Mouse (Mus musculus) bone marrow macrophage, adult 2 months (primary cell): ENCODE measurements around the gene Ikzf5. TPM values are rescaled to one million over a fixed set of nuclear protein-coding genes. Genes with fewer than 3 reads are reported as not detected.
"Not testable (repeated sequence)": the region's sequence is repeated elsewhere in the genome, so short reads cannot be mapped to it uniquely, and the experiment has no call there.

Experiments used
- H3K27ac ChIP-seq: 2 replicates; pipeline ENCODE4 v1.5.1; 2012; ENCODE audit warnings: low read depth, low read length; ENCODE audit not compliant: insufficient read depth
- H3K4me1 ChIP-seq: 2 replicates; pipeline ENCODE4 v1.6.1; 2012; ENCODE audit warnings: low read length; ENCODE audit not compliant: control insufficient read depth, insufficient read depth
- H3K4me3 ChIP-seq: 2 replicates; pipeline ENCODE4 v1.5.1; 2012; ENCODE audit warnings: mild to moderate bottlenecking, low read length, moderate library complexity; ENCODE audit not compliant: insufficient read depth
- CTCF ChIP-seq: IDR thresholded peaks from 2 replicates; pipeline ENCODE4 v1.5.1; 2012; ENCODE audit warnings: low read depth, mild to moderate bottlenecking, low read length, moderate library complexity
- POLR2A ChIP-seq: IDR thresholded peaks from 2 replicates; pipeline ENCODE4 v1.6.1; 2012; ENCODE audit warnings: mild to moderate bottlenecking, low read depth, low read length, borderline replicate concordance
- polyA plus RNA-seq: library from polyadenylated mRNA; stranded (reverse); fragments of >200 nt; gene quantifications from 2 replicates; pipeline ENCODE4 v1.2.4, GENCODE M21; 2012; ENCODE audit not compliant: missing spikeins, insufficient read depth, insufficient read length

Ikzf5 gene
- 17.3 and 20.7 TPM in 2 replicates for polyA plus RNA-seq

DNA sequence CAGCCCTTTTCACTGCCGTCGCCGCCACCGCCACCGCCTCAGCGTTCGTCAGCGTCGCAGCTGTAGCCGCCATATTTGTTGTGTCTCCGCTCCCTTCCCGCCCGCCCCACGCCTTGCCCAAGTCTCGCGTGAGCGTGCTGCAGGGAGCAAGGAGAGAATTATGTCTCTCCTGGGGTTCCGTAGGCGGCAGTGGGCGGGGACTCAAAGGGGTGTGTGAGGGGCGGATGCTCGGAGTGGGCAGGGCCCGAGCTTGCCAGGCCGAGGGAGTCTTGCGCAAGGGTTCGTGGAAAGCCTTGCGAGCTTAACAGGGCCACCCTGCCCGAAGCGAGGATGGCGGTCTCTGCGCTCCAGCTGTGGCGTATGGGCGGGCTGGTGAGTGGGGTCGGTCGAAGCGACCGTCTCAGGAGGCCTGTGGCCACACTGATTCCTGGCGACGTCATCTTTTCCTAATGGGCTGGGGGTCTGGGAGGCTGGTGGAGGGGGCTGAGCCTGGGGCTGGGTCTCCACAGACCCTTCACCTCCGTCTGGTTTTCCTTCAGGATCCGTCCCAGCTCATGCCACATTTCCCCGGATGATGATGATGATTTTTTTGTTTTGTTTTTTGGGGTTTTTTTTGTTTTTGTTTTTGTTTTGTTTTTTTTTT, at the start of gene Ikzf5, which contains the start of gene Acadsb:
Ikzf5 (minus strand) TSS at position 106 of the 643 bp plus-strand sequence.
Acadsb (plus strand) TSS at position 186 of the 643 bp plus-strand sequence.
- H3K27ac ChIP-seq, result peak within 1 kb of the TSS; percentile 7
- H3K4me3 ChIP-seq, result peak within 1 kb of the TSS; percentile 97
- TF ChIP-seq CTCF (no peak), POLR2A (no peak)
- H3K4me1 ChIP-seq, result peaks cover 6% of the 10 kb centered on the region

DNA sequence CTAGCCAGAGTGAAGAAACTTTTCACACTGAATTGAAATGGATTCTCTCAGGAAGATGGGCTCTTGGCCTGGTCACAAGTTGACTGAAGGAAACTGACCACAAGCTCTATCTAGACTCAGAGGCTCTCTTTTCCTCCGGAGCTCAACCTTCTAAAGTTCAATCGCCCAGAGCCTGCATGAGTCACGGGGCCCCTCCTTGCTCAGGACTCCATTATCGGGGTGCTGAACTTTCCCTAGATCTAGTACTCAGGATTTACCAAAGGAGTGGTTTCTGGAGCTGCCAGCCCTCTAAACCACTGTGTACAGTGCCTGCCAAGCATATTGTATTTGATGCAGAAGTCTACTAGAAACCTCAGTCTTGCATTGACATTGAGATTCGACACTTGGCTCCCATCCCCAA, 46.4 kb upstream of the Ikzf5 start:
- Histone ChIP-seq H3K27ac (no peak overlapping the region), H3K4me1 (no peaks in the 10 kb centered on the region), H3K4me3 (no peak overlapping the region)
- TF ChIP-seq POLR2A, result no peak
- TF ChIP-seq CTCF, result no peak

DNA sequence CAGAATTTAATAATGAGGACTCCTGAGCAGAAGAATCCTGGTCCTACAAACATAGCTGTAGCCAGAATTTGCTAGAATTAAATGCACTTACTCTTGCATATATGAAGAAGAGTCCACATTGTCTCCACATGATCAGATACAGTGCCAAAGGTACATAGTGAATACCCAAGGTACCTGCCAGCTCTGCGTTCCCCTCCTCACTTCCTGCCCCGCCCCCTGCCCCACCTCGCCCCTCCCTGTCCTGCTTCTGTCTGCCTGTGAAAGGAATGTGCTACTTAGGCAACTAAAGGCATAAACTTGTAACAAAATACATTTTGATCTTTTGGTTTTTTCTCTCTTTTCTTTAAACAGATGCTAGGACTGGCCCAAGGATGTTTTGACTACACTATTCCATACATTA, 26.7 kb upstream of the Ikzf5 start:
- TF ChIP-seq POLR2A (no peak), CTCF (no peak)
- Histone ChIP-seq H3K27ac (no peak overlapping the region), H3K4me1 (no peaks in the 10 kb centered on the region), H3K4me3 (no peak overlapping the region)

DNA sequence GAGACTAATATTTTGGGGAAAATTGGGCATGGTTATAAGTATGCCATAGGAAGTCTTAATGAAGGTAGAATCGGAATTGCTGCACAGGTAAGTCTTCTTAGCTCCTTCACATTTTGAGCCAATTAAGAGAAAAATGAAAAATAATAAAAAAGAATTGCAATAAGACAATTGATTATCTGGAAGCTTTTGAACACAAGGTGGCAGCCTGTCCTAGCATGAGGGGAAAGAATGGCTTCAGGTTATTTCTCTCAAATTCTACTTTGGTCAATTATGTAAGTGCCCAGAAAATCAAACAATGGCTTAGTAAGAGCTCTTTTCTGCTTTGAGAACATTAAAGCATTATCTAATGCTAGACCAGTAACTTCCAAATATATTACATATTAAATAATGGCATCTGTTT, 24.0 kb upstream of the Ikzf5 start:
- Histone ChIP-seq H3K4me1 (no peaks in the 10 kb centered on the region), H3K27ac (no peak overlapping the region), H3K4me3 (no peak overlapping the region)
- TF ChIP-seq POLR2A (no peak), CTCF (no peak)

DNA sequence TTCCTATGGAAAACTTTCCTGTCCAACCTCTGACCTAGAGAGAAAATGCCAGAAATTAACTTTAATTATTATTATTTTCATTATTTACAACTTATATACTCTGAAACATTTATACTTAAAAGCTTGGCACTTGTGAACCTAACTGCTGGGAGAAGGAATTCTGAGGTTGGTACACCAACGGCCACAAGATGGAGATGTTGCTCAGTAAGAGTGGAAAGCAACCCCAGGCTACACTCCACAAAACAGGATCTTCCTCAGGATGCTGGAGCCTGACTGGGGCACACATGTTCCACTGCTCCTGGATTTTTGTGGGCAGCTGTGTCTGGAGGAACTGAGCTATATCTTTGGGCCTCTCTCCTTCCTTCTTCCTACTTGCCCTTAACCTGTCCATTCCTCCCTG, 21.9 kb upstream of the Ikzf5 start:
- no peaks in the 10 kb centered on the region for H3K4me1 ChIP-seq

DNA sequence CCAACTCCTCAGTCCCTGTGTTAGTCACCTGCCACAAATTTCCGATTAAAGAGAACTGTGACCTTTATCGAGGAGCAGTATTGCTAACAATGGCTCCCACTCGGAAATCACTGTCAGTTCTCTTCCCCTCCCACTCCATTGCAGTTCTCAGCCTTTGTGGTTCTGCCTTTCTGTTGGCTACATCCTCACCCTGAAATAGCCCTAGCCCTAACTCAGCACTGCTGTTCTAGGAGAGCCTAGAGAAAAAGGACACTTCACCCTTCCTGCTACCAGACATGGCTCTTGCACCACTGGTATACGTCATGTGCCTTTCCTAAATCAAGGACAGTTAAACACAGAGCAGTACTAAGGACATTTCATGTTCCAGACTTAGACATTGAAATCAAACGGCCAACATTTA, 17.0 kb upstream of the Ikzf5 start:
- no peak for TF ChIP-seq POLR2A
- no peak for TF ChIP-seq CTCF
- Histone ChIP-seq H3K27ac (no peak overlapping the region), H3K4me3 (no peak overlapping the region), H3K4me1 (no peaks in the 10 kb centered on the region)

More for the DNA sequence above, 21.9 kb upstream of the Ikzf5 start:
- no peak overlapping the region for H3K27ac ChIP-seq
- H3K4me3 ChIP-seq, result no peak overlapping the region
- TF ChIP-seq POLR2A (no peak), CTCF (no peak)

DNA sequence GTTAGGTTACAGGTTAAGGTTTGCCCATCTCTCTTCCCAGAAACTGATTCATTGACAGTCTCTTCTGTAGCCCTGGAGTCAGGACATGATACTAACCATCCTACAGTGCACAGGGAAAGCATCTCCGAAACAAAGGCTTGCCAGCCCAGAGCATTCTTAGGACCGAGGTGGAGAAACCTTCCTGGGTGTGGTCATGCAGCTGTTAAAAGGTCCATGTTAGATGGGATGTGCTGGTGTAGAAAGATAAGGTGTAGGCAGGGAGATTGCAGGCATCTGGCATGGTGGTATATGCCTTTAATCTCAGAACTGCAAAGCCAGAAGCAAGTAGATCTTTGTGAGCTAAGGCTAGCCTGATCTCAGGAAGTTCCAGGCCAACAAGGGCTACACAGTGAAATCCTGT, 14.6 kb upstream of the Ikzf5 start:
- Histone ChIP-seq H3K4me1 (no peaks in the 10 kb centered on the region; the same call in 1 of the 2 replicates), H3K27ac (no peak overlapping the region), H3K4me3 (no peak overlapping the region)
- TF ChIP-seq POLR2A (no peak), CTCF (no peak)

DNA sequence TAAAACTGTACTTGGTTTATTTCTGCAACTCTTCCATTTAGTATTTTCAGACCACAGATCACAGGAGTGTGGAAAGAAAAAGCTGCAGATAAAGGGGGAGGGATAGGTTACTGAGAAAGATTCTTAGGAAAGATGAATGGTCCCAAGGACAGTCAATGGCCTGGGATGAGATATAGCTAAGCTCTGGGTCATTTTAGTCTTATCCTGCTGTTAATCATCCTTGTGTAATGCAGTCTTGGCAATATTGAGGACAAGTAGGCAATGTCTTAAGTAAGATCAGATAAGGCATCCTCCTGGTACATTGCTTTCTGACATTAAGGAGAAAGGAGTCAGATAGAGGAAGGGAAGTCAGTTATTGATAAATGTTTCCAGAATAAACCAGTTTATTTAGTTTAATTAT, 7.3 kb upstream of the Ikzf5 start:
- Histone ChIP-seq H3K27ac (no peak overlapping the region), H3K4me1 (peaks cover 2% of the 10 kb centered on the region; the same call in 1 of the 2 replicates), H3K4me3 (no peak overlapping the region)
- no peak for TF ChIP-seq POLR2A

DNA sequence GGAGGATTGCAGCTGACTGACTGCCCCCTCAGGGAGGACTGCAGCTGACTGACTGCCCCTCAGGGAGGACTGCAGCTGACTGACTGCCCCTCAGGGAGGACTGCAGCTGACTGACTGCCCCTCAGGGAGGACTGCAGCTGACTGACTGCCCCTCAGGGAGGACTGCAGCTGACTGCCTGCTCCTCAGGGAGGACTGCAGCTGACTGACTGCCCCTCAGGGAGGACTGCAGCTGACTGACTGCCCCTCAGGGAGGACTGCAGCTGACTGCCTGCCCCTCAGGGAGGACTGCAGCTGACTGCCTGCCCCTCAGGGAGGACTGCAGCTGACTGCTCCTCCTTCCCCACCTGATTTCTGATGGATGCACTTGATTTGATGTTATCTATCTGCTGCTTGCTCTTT, 6.4 kb upstream of the Ikzf5 start:
- H3K4me1 ChIP-seq, H3K4me3 ChIP-seq, H3K27ac ChIP-seq: not testable (repeated sequence)

DNA sequence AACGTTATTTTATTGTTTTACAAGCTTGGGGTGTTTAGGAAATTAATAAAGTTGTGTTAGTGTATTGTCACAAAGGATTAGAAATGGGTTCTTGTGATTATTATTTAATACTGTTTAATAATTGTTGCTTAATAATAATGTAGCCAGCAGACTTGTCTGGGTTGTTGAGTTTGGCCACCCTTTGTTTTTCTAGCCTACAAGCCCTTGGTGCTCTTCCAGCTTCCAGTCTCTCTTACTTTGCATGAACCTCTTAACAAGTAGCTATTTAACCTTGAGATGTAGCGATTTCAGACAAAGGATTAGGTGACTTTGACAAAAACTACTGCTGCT, 1.6 kb upstream of the Ikzf5 start:
- H3K27ac ChIP-seq, result no peak overlapping the region
- no peak overlapping the region for H3K4me3 ChIP-seq
- H3K4me1 ChIP-seq, result peaks cover 6% of the 10 kb centered on the region
- TF ChIP-seq CTCF, result no peak
- no peak for TF ChIP-seq POLR2A

DNA sequence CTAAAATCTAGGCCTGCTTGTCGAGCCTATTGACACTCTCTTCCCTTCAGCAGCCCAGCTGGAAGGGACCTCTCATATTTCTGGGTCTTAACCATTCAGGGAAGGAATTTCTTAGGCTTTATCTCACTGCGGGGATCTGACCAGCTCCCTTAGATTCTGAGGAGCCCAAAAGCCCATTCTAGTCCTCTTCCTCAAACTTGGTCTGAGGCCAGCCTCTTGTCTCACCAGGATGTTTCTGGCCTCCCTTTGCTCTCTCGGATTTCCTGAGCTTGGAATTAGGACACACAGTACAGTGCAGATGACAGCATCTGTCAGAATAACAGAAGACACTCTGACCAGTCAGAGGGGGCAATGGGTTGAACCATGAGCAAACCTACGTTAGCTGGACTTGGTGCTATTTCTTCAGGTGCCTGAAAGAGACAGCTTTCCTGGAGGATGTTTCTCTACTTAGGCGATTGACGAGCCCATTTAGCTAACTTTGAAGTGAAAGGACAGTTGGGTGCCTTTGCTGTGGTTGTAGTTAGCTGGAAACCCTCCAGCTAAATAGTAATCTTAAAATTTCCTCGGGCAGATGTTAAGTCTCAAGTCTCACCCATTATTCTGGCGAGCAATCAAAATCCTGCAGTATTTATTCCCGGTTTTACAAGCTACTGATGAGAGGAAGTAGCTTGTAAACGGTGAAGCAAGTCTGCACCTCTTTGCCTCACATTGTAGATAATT, 1.1 kb upstream of the Ikzf5 start:
- Histone ChIP-seq H3K4me1 (peaks cover 6% of the 10 kb centered on the region), H3K27ac (no peak overlapping the region), H3K4me3 (peak overlapping the region; percentile 95)
- TF ChIP-seq CTCF, result no peak
- TF ChIP-seq POLR2A, result no peak
